17 mouse cellular contexts compared by ENCODE assay signal in the genomic region with DNA sequence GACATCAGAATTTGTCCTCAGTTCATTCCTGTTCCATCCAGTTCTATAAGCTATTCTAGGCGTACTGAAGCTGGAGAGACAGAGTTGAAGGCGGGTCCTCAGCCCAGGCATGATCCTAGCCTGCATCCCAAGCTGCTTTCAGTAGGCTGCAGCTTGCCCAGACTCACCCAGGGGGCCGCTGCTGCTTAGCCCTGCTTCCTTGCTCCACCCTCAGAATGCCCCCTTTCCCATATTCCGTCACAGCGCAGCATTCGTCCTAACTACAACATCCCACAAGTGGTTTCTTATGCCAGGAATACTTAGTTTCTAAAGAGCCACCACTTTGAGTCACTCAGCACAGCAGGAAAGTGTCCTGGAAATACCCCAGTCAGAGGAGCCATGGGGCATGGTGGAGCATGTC. TPM values are rescaled to one million over a fixed set of nuclear protein-coding genes. Genes with fewer than 3 reads are reported as not detected.
A peak's percentile ranks its signal among the peaks of the same experiment; 100 is the strongest.
DNase-seq lines count a peak whose midpoint lies in the region; ATAC-seq and TF ChIP-seq lines count a peak whose summit lies in the region.
"Had no signal": no experiment of that assay in that cellular context is flagged by ENCODE, and none has a peak within 500 bp of the region (broad histone marks: within the 10 kb centered on the region; RNA-seq: fewer than 3 reads in every experiment).

No protein-coding gene starts in this region.

- no peak for TF ChIP-seq CTCF in lung, embryonic 14.5 days (IDR thresholded peaks at IDR 0.05; ENCODE audit: low read depth)
- no peak for TF ChIP-seq CTCF in stomach, postnatal 0 days (IDR thresholded peaks at IDR 0.05; ENCODE audit: low read depth)

- no peak overlapping the region for H3K27ac ChIP-seq in lung, embryonic 14.5 days (ENCODE audit: low read depth)
- H3K27ac ChIP-seq in heart, embryonic 13.5 days (replicated peaks): peak overlapping the region; percentile 98
- peak overlapping the region; percentile 48; the same call in 1 of the 2 replicates for H3K27ac ChIP-seq in intestine, embryonic 15.5 days
- H3K27ac ChIP-seq in stomach, postnatal 0 days (replicated peaks): peak overlapping the region; percentile 59; the same call in 1 of the 2 replicates
- H3K27ac ChIP-seq in midbrain, embryonic 14.5 days (replicated peaks; ENCODE audit: low read depth, low read length): no peak overlapping the region
- H3K27ac ChIP-seq: embryonic facial prominence, embryonic 13.5 days; hindbrain, postnatal 0 days; midbrain, embryonic 10.5 days had no signal

- H3K36me3 ChIP-seq in lung, embryonic 14.5 days (ENCODE audit: insufficient read depth): no peaks in the 10 kb centered on the region
- H3K36me3 ChIP-seq in heart, embryonic 13.5 days: peaks cover 11% of the 10 kb centered on the region
- H3K36me3 ChIP-seq in intestine, embryonic 15.5 days: no peaks in the 10 kb centered on the region
- no peaks in the 10 kb centered on the region for H3K36me3 ChIP-seq in stomach, postnatal 0 days (ENCODE audit: control insufficient read depth, insufficient read depth, low read length)
- H3K36me3 ChIP-seq in midbrain, embryonic 14.5 days (ENCODE audit: control insufficient read depth, insufficient read depth, low read length): no peaks in the 10 kb centered on the region
- H3K36me3 ChIP-seq: embryonic facial prominence, embryonic 13.5 days; midbrain, embryonic 10.5 days had no signal

- 72% methylated on average over 6 of the region's 6 CpGs for WGBS in lung, embryonic 14.5 days
- 32% methylated on average over 6 of the region's 6 CpGs for WGBS in heart, embryonic 13.5 days
- WGBS in intestine, embryonic 15.5 days: 65% methylated on average over 6 of the region's 6 CpGs
- 54% methylated on average over 6 of the region's 6 CpGs for WGBS in stomach, postnatal 0 days
- 74% methylated on average over 6 of the region's 6 CpGs for WGBS in midbrain, embryonic 14.5 days

- no peak for TF ChIP-seq EP300 in stomach, postnatal 0 days (optimal IDR thresholded peaks at IDR 0.05)

- H3K4me1 ChIP-seq in lung, embryonic 14.5 days (ENCODE audit: insufficient read depth): no peaks in the 10 kb centered on the region; the same call in 1 of the 2 replicates
- peaks cover 61% of the 10 kb centered on the region for H3K4me1 ChIP-seq in heart, embryonic 13.5 days
- peaks cover 7% of the 10 kb centered on the region; the same call in 1 of the 2 replicates for H3K4me1 ChIP-seq in intestine, embryonic 15.5 days (replicated peaks)
- H3K4me1 ChIP-seq in stomach, postnatal 0 days (replicated peaks; ENCODE audit: control insufficient read depth, insufficient read depth): no peaks in the 10 kb centered on the region
- no peaks in the 10 kb centered on the region for H3K4me1 ChIP-seq in midbrain, embryonic 14.5 days (ENCODE audit: control insufficient read depth, insufficient read depth, low read length)

- no peak for DNase-seq in lung, embryonic 14.5 days
- no peak for DNase-seq in lung, postnatal 25 days (ENCODE audit: low spot score)
- DNase-seq in stomach, postnatal 0 days (ENCODE audit: low spot score): no peak
- DNase-seq in frontal cortex, adult 2 months (ENCODE audit: extremely low spot score in 1 of 2, low spot score in 1 of 2): no peak
- DNase-seq in midbrain, embryonic 14.5 days: no peak
- DNase-seq: adrenal gland, postnatal 25 days; cerebellum, adult 8-10 months; gastrocnemius, postnatal 14 days; lung, postnatal 14 days; thymus, adult 2 months had no signal

- no peaks in the 10 kb centered on the region for H3K27me3 ChIP-seq in lung, embryonic 14.5 days (ENCODE audit: insufficient read depth, low read length)
- H3K27me3 ChIP-seq in heart, embryonic 13.5 days (replicated peaks): no peaks in the 10 kb centered on the region
- no peaks in the 10 kb centered on the region for H3K27me3 ChIP-seq in intestine, embryonic 15.5 days (replicated peaks)
- no peaks in the 10 kb centered on the region for H3K27me3 ChIP-seq in stomach, postnatal 0 days (ENCODE audit: control insufficient read depth, insufficient read depth, low read length)
- no peaks in the 10 kb centered on the region for H3K27me3 ChIP-seq in midbrain, embryonic 14.5 days (ENCODE audit: control insufficient read depth, insufficient read depth, low read length)
- H3K27me3 ChIP-seq: embryonic facial prominence, embryonic 13.5 days; Patski had no signal

- ATAC-seq in lung, embryonic 14.5 days (ENCODE audit: insufficient read depth): no peak
- no peak for ATAC-seq in heart, embryonic 13.5 days (ENCODE audit: extremely low read depth, insufficient number of reproducible peaks, low FRiP score, low TSS enrichment)
- no peak for ATAC-seq in intestine, embryonic 15.5 days
- no peak for ATAC-seq in stomach, postnatal 0 days (ENCODE audit: low FRiP score, low TSS enrichment)
- ATAC-seq in midbrain, embryonic 14.5 days (ENCODE audit: low FRiP score, low TSS enrichment): no peak
- ATAC-seq: hindbrain, postnatal 0 days; Patski had no signal

- H3K9ac ChIP-seq in lung, embryonic 14.5 days: 0 out of 2 replicates have a peak overlapping the region, but pooled peaks have one; percentile 6
- peak overlapping the region; percentile 98 for H3K9ac ChIP-seq in heart, embryonic 13.5 days
- peak overlapping the region; percentile 8; the same call in 1 of the 2 replicates for H3K9ac ChIP-seq in intestine, embryonic 15.5 days
- H3K9ac ChIP-seq in stomach, postnatal 0 days (ENCODE audit: low read length): peak overlapping the region; percentile 50
- H3K9ac ChIP-seq in midbrain, embryonic 14.5 days (replicated peaks; ENCODE audit: low read length): no peak overlapping the region
- H3K9ac ChIP-seq: embryonic facial prominence, embryonic 13.5 days had no signal

- H3K4me3 ChIP-seq in lung, embryonic 14.5 days (ENCODE audit: low read depth, low read length): peak overlapping the region; percentile 20
- peak overlapping the region; percentile 77 for H3K4me3 ChIP-seq in heart, embryonic 13.5 days
- H3K4me3 ChIP-seq in intestine, embryonic 15.5 days (replicated peaks): peak overlapping the region; percentile 22
- H3K4me3 ChIP-seq in stomach, postnatal 0 days (ENCODE audit: low read depth, low read length): peak overlapping the region; percentile 47
- H3K4me3 ChIP-seq in midbrain, embryonic 14.5 days (replicated peaks; ENCODE audit: low read depth, low read length): no peak overlapping the region
- H3K4me3 ChIP-seq: embryonic facial prominence, embryonic 13.5 days; midbrain, embryonic 10.5 days had no signal

- H3K4me2 ChIP-seq in lung, embryonic 14.5 days: peak overlapping the region; percentile 56
- peak overlapping the region; percentile 70 for H3K4me2 ChIP-seq in heart, embryonic 13.5 days
- peak overlapping the region; percentile 41; the same call in 1 of the 2 replicates for H3K4me2 ChIP-seq in intestine, embryonic 15.5 days (replicated peaks)
- H3K4me2 ChIP-seq in stomach, postnatal 0 days (replicated peaks; ENCODE audit: low read depth): peak overlapping the region; percentile 50
- no peak overlapping the region for H3K4me2 ChIP-seq in midbrain, embryonic 14.5 days (ENCODE audit: low read length)
- H3K4me2 ChIP-seq: embryonic facial prominence, embryonic 13.5 days had no signal

- H3K9me3 ChIP-seq in lung, embryonic 14.5 days (ENCODE audit: low read depth, low read length): no peaks in the 10 kb centered on the region
- H3K9me3 ChIP-seq in heart, embryonic 13.5 days: no peaks in the 10 kb centered on the region
- H3K9me3 ChIP-seq in intestine, embryonic 15.5 days: no peaks in the 10 kb centered on the region
- no peaks in the 10 kb centered on the region for H3K9me3 ChIP-seq in stomach, postnatal 0 days (ENCODE audit: control insufficient read depth, low read length)
- no peaks in the 10 kb centered on the region for H3K9me3 ChIP-seq in midbrain, embryonic 14.5 days (ENCODE audit: control insufficient read depth, low read length)
- H3K9me3 ChIP-seq: embryonic facial prominence, embryonic 13.5 days; midbrain, embryonic 10.5 days had no signal

RNA-seq across cellular contexts. Expression of a gene that starts 2.8 kb away (rescaled TPM):
- polyA plus RNA-seq in lung, embryonic 14.5 days (2014; fragmentation: Nextera tagmentation; extraction: Ambion mirVana): 2.7 and 2.9 TPM in 2 replicates
- 41.5 and 42.9 TPM in 2 replicates for polyA plus RNA-seq in heart, embryonic 13.5 days (2015; fragmentation: Nextera tagmentation; extraction: Ambion mirVana)
- polyA plus RNA-seq in intestine, embryonic 15.5 days (2015; fragmentation: Nextera tagmentation; extraction: Ambion mirVana): 8.5 and 9.8 TPM in 2 replicates
- 13.6 and 13.9 TPM in 2 replicates for polyA plus RNA-seq in stomach, postnatal 0 days (2015; fragmentation: Nextera tagmentation; extraction: Ambion mirVana)
- 0.64 and 0.78 TPM in 2 replicates for polyA plus RNA-seq in frontal cortex, adult 2 months (2012; rRNA removed)
- 0.30 and 0.37 TPM in 2 replicates for polyA plus RNA-seq in midbrain, embryonic 14.5 days (2014; fragmentation: Nextera tagmentation; extraction: Ambion mirVana)

RNA-seq across cellular contexts. Expression of a gene that starts 29.5 kb away (rescaled TPM):
- polyA plus RNA-seq in lung, embryonic 14.5 days (2014; fragmentation: Nextera tagmentation; extraction: Ambion mirVana): 90.7 and 91.9 TPM in 2 replicates
- 54.5 and 57.3 TPM in 2 replicates for polyA plus RNA-seq in heart, embryonic 13.5 days (2015; fragmentation: Nextera tagmentation; extraction: Ambion mirVana)
- polyA plus RNA-seq in intestine, embryonic 15.5 days (2015; fragmentation: Nextera tagmentation; extraction: Ambion mirVana): 83.2 and 87.4 TPM in 2 replicates
- polyA plus RNA-seq in stomach, postnatal 0 days (2015; fragmentation: Nextera tagmentation; extraction: Ambion mirVana): 79.8 and 81.4 TPM in 2 replicates
- 24.2 and 26.0 TPM in 2 replicates for polyA plus RNA-seq in frontal cortex, adult 2 months (2012; rRNA removed)
- polyA plus RNA-seq in midbrain, embryonic 14.5 days (2014; fragmentation: Nextera tagmentation; extraction: Ambion mirVana): 78.5 and 84.3 TPM in 2 replicates

RNA-seq across cellular contexts. Expression of a gene that starts 43.3 kb away (rescaled TPM):
- polyA plus RNA-seq in lung, embryonic 14.5 days (2014; fragmentation: Nextera tagmentation; extraction: Ambion mirVana): 0.91 and 1.1 TPM in 2 replicates
- 0.41 and 0.48 TPM in 2 replicates for polyA plus RNA-seq in heart, embryonic 13.5 days (2015; fragmentation: Nextera tagmentation; extraction: Ambion mirVana)
- polyA plus RNA-seq in intestine, embryonic 15.5 days (2015; fragmentation: Nextera tagmentation; extraction: Ambion mirVana): 5.9 and 6.1 TPM in 2 replicates
- polyA plus RNA-seq in stomach, postnatal 0 days (2015; fragmentation: Nextera tagmentation; extraction: Ambion mirVana): 1.9 and 2.7 TPM in 2 replicates
- polyA plus RNA-seq in frontal cortex, adult 2 months (2012; rRNA removed): 89.3 and 90.1 TPM in 2 replicates
- polyA plus RNA-seq in midbrain, embryonic 14.5 days (2014; fragmentation: Nextera tagmentation; extraction: Ambion mirVana): 135 and 150 TPM in 2 replicates
- polyA plus RNA-seq: liver, adult 2 months had no signal

Comparison
In these comparisons a context has a peak if more than half of its experiments do, and no peak if none do; other contexts are left out.
1. H3K27ac ChIP-seq: peak in heart, embryonic 13.5 days (single experiment), intestine, embryonic 15.5 days (single experiment) and stomach, postnatal 0 days (single experiment); none in lung, embryonic 14.5 days (single experiment) and midbrain, embryonic 14.5 days (single experiment).
2. RNA of a gene that starts 43.3 kb away (polyA plus RNA-seq): 135 to 150 TPM in midbrain, embryonic 14.5 days and 89.3 to 90.1 TPM in frontal cortex, adult 2 months; 5.9 to 6.1 TPM in intestine, embryonic 15.5 days, 1.9 to 2.7 TPM in stomach, postnatal 0 days, 0.91 to 1.1 TPM in lung, embryonic 14.5 days and 0.41 to 0.48 TPM in heart, embryonic 13.5 days; every median in the first group is over 10 times any median in the second.